Mouse (Mus musculus): ENCODE measurements around the gene Olfr434.
"Not testable (repeated sequence)": the region's sequence is repeated elsewhere in the genome, so short reads cannot be mapped to it uniquely, and the experiment has no call there.

Olfr434 gene

GRCm38 (mm10) chr6:43212873-43213272 lies at the start of gene Olfr434:
Gene Olfr434 (plus strand): TSS chr6:43213021.
- not testable (repeated sequence) for DNase-seq (ENCODE audit: low read depth in 1 of 2, low spot score in 2 of 2)

GRCm38 (mm10) chr6:43167246-43167645 lies 45.6 kb upstream of the Olfr434 start:
- DNase-seq (ENCODE audit: low read depth in 1 of 2, low spot score in 2 of 2): no peak

- no peak for DNase-seq (ENCODE audit: low read depth in 1 of 2, low spot score in 2 of 2)
These were observed 41.0 kb upstream of the Olfr434 start, which contains the start of gene Olfr13 for GRCm38 (mm10) chr6:43171840-43172239. Gene Olfr13 (plus strand): TSS chr6:43172140.

GRCm38 (mm10) chr6:43178129-43178528 lies 34.7 kb upstream of the Olfr434 start:
- no peak for DNase-seq (ENCODE audit: low read depth in 1 of 2, low spot score in 2 of 2)

- DNase-seq (ENCODE audit: low read depth in 1 of 2, low spot score in 2 of 2): no peak
These were observed 34.0 kb upstream of the Olfr434 start for GRCm38 (mm10) chr6:43178584-43179501.

- no peak for DNase-seq (ENCODE audit: low read depth in 1 of 2, low spot score in 2 of 2)
These were observed 21.8 kb upstream of the Olfr434 start for GRCm38 (mm10) chr6:43190986-43191385.

- no peak for DNase-seq (ENCODE audit: low read depth in 1 of 2, low spot score in 2 of 2)
These were observed 16.0 kb upstream of the Olfr434 start, which contains the start of gene Olfr435 for GRCm38 (mm10) chr6:43196781-43197180. Gene Olfr435 (plus strand): TSS chr6:43197146.

GRCm38 (mm10) chr6:43198094-43198493 lies 14.7 kb upstream of the Olfr434 start:
- no peak for DNase-seq (ENCODE audit: low read depth in 1 of 2, low spot score in 2 of 2)

- DNase-seq (ENCODE audit: low read depth in 1 of 2, low spot score in 2 of 2): no peak
These were observed 10.0 kb upstream of the Olfr434 start for GRCm38 (mm10) chr6:43202786-43203185.

- DNase-seq (ENCODE audit: low read depth in 1 of 2, low spot score in 2 of 2): no peak
These were observed 7.5 kb upstream of the Olfr434 start for GRCm38 (mm10) chr6:43205355-43205754.

- not testable (repeated sequence) for DNase-seq (ENCODE audit: low read depth in 1 of 2, low spot score in 2 of 2)
These were observed 18.4 kb downstream of the Olfr434 start, which contains the start of gene Olfr47 for GRCm38 (mm10) chr6:43231255-43231654. Gene Olfr47 (plus strand): TSS chr6:43231529.

GRCm38 (mm10) chr6:43242061-43242460 lies 29.2 kb downstream of the Olfr434 start:
- DNase-seq (ENCODE audit: low read depth in 1 of 2, low spot score in 2 of 2): no peak

GRCm38 (mm10) chr6:43247396-43247795 lies 34.6 kb downstream of the Olfr434 start:
- DNase-seq (ENCODE audit: low read depth in 1 of 2, low spot score in 2 of 2): no peak

GRCm38 (mm10) chr6:43252994-43253393 lies 40.2 kb downstream of the Olfr434 start:
- DNase-seq (ENCODE audit: low read depth in 1 of 2, low spot score in 2 of 2): no peak

- DNase-seq (ENCODE audit: low read depth in 1 of 2, low spot score in 2 of 2): no peak
These were observed 41.5 kb downstream of the Olfr434 start for GRCm38 (mm10) chr6:43254193-43254926.

GRCm38 (mm10) chr6:43260756-43261155 lies 47.9 kb downstream of the Olfr434 start:
- no peak for DNase-seq (ENCODE audit: low read depth in 1 of 2, low spot score in 2 of 2)

- no peak for DNase-seq (ENCODE audit: low read depth in 1 of 2, low spot score in 2 of 2)
These were observed 52.7 kb downstream of the Olfr434 start, which contains the start of gene Arhgef5 for GRCm38 (mm10) chr6:43265363-43266041. Gene Arhgef5 (plus strand): TSS chr6:43265582.

- DNase-seq (ENCODE audit: low read depth in 1 of 2, low spot score in 2 of 2): no peak
These were observed 53.5 kb downstream of the Olfr434 start for GRCm38 (mm10) chr6:43266356-43266755.
